Mouse (Mus musculus) neural tube, embryonic 14.5 days (tissue): Measurements from ENCODE around the gene Catsper3. TPM values are rescaled to one million over a fixed set of nuclear protein-coding genes. Genes with fewer than 3 reads are reported as not detected.

Experiments used
- ATAC-seq: fragments of 200-750 bp; cut with Nextera tagmentation; 2 replicates; pipeline ENCODE4 v1.8.0; 2017; ENCODE audit warnings: low read depth, mild to moderate bottlenecking, moderate TSS enrichment, moderate library complexity
- H3K27ac ChIP-seq: fragments of 300-500 bp; sonication (generic); 2 replicates; pipeline ENCODE4 v1.5.1; 2014; ENCODE audit warnings: low read depth, mild to moderate bottlenecking, control low read depth, low read length, moderate library complexity, mixed read lengths
- H3K27me3 ChIP-seq: fragments of 300-500 bp; sonication (generic); 2 replicates; pipeline ENCODE4 v1.6.1; 2014; ENCODE audit warnings: low read length; ENCODE audit not compliant: control insufficient read depth, insufficient read depth
- H3K36me3 ChIP-seq: fragments of 300-500 bp; sonication (generic); 2 replicates; pipeline ENCODE4 v1.6.1; 2014; ENCODE audit warnings: low read length, mixed read lengths; ENCODE audit not compliant: control insufficient read depth, insufficient read depth
- H3K4me1 ChIP-seq: fragments of 300-500 bp; sonication (generic); 2 replicates; pipeline ENCODE4 v1.6.1; 2014; ENCODE audit warnings: low read length; ENCODE audit not compliant: control insufficient read depth, insufficient read depth
- H3K4me2 ChIP-seq: fragments of 300-500 bp; sonication (generic); 2 replicates; pipeline ENCODE4 v1.6.1; 2014; ENCODE audit warnings: mild to moderate bottlenecking, low read depth, low read length, control low read depth
- H3K4me3 ChIP-seq: fragments of 300-500 bp; sonication (generic); 2 replicates; pipeline ENCODE4 v1.5.1; 2014; ENCODE audit warnings: low read depth, low read length, control low read depth, mixed read lengths
- H3K9ac ChIP-seq: fragments of 300-500 bp; sonication (generic); replicated peaks from 2 replicates; pipeline ENCODE4 v1.6.1; 2014; ENCODE audit warnings: low read depth, mild to moderate bottlenecking, control low read depth, low read length, mixed read lengths
- H3K9me3 ChIP-seq: fragments of 300-500 bp; sonication (generic); 2 replicates; pipeline ENCODE4 v1.6.1; 2016; ENCODE audit warnings: low read length; ENCODE audit not compliant: control insufficient read depth
- WGBS: fragments of 180-500 bp; shearing (Covaris S2); extraction: QIAGEN DNeasy Blood & Tissue Kit; methylation state at CpG from one replicate; pipeline ENCODE4 v1.1.7; 2014; 5-methylcytosine and 5-hydroxymethylcytosine counted together
- polyA plus RNA-seq: library from polyadenylated mRNA; unstranded; fragments of >200 nt; fragmentation: Nextera tagmentation; extraction: Ambion mirVana; gene quantifications from 2 replicates; pipeline ENCODE4 v1.2.1, GENCODE M21; 2014

Catsper3 gene
- polyA plus RNA-seq, 1 experiment from 2014 or later: not detected

DNA sequence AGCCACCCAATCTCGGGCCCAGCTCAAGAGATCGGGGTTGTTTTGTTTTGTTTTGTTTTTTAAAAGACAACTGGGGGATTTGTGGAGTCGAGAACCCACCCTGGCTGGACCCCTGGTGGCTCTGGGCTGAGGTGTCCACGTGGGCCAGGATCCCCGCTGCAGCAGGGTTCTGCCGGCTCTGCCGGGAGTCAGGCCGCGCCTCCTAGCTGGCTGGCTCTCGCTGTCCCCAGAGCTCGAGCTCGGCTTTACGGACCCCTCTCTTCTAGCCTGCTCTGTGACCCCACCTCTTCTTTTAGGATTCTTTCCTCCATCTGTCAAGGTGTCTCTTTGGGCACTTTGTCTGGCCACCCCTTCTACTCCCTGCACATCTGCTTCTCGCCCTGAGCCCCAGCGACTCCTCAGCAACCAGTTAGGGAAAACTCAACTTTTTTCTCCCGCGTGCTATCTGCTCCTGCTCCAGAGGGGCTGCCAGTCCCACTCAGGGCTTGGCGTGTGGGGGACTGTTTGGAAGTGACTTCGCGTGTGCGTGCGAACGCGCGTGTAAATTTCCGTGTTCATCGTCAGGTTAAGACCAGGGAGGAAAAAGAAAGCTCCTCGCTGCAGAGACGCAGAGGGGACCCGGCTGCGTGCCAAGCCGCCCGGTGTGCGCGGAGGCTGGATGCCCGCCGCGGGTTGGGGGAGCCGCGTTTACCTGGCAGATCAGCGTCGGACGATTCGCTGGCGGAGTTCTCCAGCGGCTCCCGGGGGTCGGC lies 45.9 kb downstream of the Catsper3 start:
- Histone ChIP-seq H3K9me3 (no peaks in the 10 kb centered on the region), H3K4me2 (no peak overlapping the region), H3K27me3 (peaks cover 59% of the 10 kb centered on the region), H3K4me1 (no peaks in the 10 kb centered on the region), H3K9ac (no peak overlapping the region), H3K36me3 (no peaks in the 10 kb centered on the region), H3K27ac (no peak overlapping the region), H3K4me3 (no peak overlapping the region)
- under 1% methylated on average over 48 of the region's 48 CpGs for WGBS
- no peak for ATAC-seq

DNA sequence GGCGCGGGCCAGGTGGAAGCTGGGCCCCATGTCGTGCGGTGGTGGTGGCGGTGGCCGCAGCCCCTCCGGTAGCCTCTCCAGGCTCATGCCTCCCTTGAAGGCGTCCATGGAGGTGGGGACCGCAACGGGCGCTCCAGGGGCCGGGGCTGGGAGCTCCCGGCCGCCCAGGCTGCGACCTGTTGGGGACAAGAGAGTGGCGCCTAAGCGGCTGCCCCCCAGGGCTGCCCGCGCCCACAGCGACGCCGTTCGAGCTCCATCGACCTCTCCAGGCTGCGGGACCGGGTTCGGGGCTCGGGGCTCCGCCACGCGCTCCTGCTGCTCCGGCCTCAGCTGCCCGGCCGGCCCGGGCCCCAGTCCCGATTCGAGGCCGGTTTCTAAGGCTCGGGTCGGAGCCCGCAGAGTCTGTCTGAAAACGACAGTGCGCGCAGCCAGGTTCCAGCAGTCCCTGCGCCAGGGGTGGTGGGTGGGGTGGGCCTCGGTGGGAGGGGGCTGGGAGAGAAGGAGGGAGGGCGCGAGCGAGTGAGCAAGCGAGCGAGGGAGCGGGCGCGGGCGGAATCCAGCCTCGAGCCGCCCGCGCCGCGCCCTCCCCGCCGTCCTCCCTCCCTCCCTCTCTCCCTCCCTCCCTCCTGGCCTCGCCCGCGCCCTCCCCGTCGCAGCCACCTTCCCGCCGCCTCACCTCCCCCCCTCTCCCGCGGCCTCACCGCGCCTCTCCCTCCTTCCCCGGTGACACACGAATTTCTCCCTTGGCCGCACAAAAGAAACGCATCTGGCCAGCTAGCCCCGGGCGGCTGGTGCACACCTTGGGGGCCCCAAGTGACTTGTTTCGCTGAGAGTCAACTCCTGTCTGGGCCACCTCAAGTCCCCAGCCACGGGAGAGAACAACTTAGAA lies 46.7 kb downstream of the Catsper3 start:
- Histone ChIP-seq H3K4me1 (0 out of 2 replicates have a peak, but pooled peaks cover 2% of the 10 kb centered on the region), H3K27ac (no peak overlapping the region), H3K4me2 (no peak overlapping the region), H3K27me3 (peaks cover 60% of the 10 kb centered on the region), H3K9me3 (no peaks in the 10 kb centered on the region), H3K9ac (no peak overlapping the region), H3K4me3 (no peak overlapping the region; the same call in 1 of the 2 replicates), H3K36me3 (no peaks in the 10 kb centered on the region)
- under 1% methylated on average over 61 of the region's 82 CpGs for WGBS
- ATAC-seq: no peak

DNA sequence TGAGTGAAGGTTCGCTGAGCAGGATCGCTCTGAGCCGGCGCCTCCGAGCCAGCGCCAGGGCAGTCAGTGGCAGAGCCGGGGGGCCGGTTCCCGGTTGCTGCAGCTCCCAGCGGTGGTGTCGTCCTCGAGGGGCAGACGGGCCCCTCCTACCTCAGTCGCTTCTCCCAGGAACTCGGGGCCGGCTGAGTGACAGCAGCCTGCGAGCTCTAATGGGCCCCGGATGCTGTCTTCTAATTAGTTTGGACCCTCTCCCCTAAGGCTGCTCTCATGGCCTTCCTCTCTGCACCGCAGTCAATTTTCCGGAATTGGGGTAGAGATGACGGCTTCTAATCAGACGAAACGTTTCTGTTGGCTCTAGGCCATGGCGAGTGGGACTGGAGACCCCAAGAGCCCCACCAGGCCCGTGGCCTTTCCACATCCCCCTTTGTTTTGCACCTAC lies 47.4 kb downstream of the Catsper3 start:
- Histone ChIP-seq H3K4me2 (no peak overlapping the region), H3K27me3 (peaks cover 60% of the 10 kb centered on the region), H3K9ac (no peak overlapping the region), H3K4me3 (no peak overlapping the region), H3K9me3 (no peaks in the 10 kb centered on the region), H3K4me1 (0 out of 2 replicates have a peak, but pooled peaks cover 3% of the 10 kb centered on the region), H3K36me3 (no peaks in the 10 kb centered on the region), H3K27ac (no peak overlapping the region)
- no peak for ATAC-seq
- under 1% methylated on average over 25 of the region's 25 CpGs for WGBS

DNA sequence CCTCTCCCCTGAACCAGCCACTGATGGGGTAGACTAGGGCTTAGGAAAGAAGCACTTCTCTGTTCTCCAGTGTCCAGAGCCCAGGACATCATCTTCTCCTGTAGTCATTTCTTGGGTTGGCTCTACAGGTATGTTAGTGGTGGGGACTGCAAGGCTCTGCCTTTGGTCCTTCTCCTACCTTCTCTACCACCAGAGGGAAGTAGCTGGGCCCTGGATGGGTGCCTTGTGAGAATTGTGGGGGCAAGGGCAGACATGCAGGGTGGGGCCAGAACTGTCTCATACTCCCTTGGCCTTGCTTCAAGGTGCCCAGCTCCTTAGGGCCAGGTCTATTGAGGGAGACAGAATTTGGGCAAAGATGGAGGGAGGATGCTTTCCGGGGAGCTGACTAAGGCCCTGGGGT lies 48.2 kb downstream of the Catsper3 start:
- no peak for ATAC-seq
- Histone ChIP-seq H3K4me1 (0 out of 2 replicates have a peak, but pooled peaks cover 3% of the 10 kb centered on the region), H3K27me3 (peaks cover 67% of the 10 kb centered on the region), H3K4me3 (no peak overlapping the region), H3K27ac (no peak overlapping the region), H3K36me3 (no peaks in the 10 kb centered on the region), H3K4me2 (no peak overlapping the region), H3K9ac (no peak overlapping the region), H3K9me3 (no peaks in the 10 kb centered on the region)
- WGBS: 28% methylated on average over 1 of the region's 1 CpGs

DNA sequence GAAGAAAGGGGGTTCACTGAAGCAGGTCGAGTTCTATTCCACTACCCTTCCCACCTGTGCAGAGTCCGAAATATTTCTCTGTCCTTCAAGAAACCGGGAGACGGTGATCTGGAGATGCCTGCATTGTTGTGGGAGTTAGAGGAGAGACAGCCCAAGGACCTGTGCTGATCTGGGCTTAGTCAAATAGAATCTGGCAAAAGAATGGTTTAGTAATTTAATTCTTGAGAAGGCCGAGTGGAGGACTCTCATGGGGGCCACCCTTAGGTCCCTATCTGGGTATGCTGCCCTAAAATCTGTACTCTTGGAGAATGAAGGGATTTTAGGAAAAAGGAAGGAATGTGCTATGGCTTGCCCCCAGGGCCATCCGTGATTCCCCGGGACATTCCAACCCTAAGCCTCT lies 49.6 kb downstream of the Catsper3 start:
- ATAC-seq: no peak
- H3K9me3 ChIP-seq: no peaks in the 10 kb centered on the region
- no peak overlapping the region for H3K9ac ChIP-seq
- WGBS: 5% methylated on average over 7 of the region's 7 CpGs
- no peak overlapping the region for H3K27ac ChIP-seq
- H3K27me3 ChIP-seq: peaks cover 67% of the 10 kb centered on the region
- no peak overlapping the region for H3K4me2 ChIP-seq
- H3K4me3 ChIP-seq: no peak overlapping the region
- 0 out of 2 replicates have a peak, but pooled peaks cover 3% of the 10 kb centered on the region for H3K4me1 ChIP-seq
- H3K36me3 ChIP-seq: no peaks in the 10 kb centered on the region

DNA sequence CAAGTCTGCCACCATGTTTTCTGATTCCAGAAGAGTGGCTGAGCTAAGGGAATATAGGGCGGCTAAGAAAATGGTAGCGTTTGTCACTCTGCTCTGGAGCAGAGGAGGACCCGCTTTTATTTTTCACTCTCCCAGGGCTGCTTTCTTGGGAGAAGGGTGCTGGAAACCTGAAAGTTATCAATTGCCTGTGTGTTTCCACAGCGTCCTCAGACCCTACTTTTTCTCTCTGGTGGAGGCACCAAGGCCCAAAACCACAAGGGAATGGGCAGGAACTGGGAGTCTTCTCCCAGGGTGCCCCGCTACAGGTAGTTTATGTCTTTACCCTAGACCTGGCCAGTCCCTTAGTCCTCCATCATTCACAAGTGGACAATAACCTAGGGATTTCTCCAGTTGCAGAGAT lies 50.3 kb downstream of the Catsper3 start:
- Histone ChIP-seq H3K9ac (no peak overlapping the region), H3K9me3 (no peaks in the 10 kb centered on the region), H3K4me1 (0 out of 2 replicates have a peak, but pooled peaks cover 3% of the 10 kb centered on the region), H3K4me2 (no peak overlapping the region), H3K27me3 (peaks cover 72% of the 10 kb centered on the region), H3K4me3 (no peak overlapping the region), H3K27ac (no peak overlapping the region), H3K36me3 (no peaks in the 10 kb centered on the region)
- no peak for ATAC-seq
- 4% methylated on average over 5 of the region's 5 CpGs for WGBS

DNA sequence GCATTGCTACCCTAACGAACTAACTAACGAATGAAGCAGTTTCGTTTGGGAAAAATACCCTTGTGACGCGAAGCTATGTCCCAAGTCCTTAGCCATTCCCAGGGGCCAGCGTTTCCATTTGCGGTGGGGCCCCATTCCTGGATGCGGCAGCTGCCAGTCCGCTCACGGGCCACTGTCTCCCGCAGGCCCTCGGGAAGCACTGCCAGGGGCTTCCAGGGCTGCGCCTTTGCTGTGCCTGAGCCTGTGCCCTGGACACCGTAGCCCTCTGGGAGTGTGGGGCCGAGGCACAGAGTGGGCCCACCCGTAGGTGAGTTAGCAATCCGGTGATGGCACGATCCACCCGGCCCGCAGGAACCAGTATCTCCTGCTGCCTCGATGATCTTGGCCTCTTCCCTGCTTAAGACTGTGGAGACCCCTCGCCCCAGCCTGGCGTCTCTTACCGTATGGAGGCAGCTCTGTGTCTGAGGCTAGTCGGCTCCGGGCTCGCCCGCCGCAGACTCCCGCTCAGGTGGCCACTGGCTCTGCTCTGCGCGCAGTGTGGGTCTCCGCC lies 51.3 kb downstream of the Catsper3 start:
- peak; percentile 41; the same call in 1 of the 2 replicates for ATAC-seq
- Histone ChIP-seq H3K27me3 (peaks cover 67% of the 10 kb centered on the region), H3K27ac (no peak overlapping the region), H3K4me3 (0 out of 2 replicates have a peak overlapping the region, but pooled peaks have one; percentile 3), H3K9ac (no peak overlapping the region), H3K36me3 (no peaks in the 10 kb centered on the region), H3K9me3 (no peaks in the 10 kb centered on the region), H3K4me1 (0 out of 2 replicates have a peak, but pooled peaks cover 3% of the 10 kb centered on the region), H3K4me2 (no peak overlapping the region)
- WGBS: under 1% methylated on average over 33 of the region's 33 CpGs

GRCm38 (mm10) chr13:55836142-55836625 lies 51.8 kb downstream of the Catsper3 start, which contains the start of gene Pitx1:
TSS of gene Pitx1 (minus strand) at chr13:55836192.
- no peak for ATAC-seq
- no peak within 1 kb of the TSS for H3K27ac ChIP-seq
- no peak within 1 kb of the TSS for H3K4me2 ChIP-seq
- H3K4me3 ChIP-seq: 0 out of 2 replicates have a peak within 1 kb of the TSS, but pooled peaks have one; percentile 3
- H3K9me3 ChIP-seq: no peaks in the 10 kb centered on the region
- peaks cover 69% of the 10 kb centered on the region for H3K27me3 ChIP-seq
- 0 out of 2 replicates have a peak, but pooled peaks cover 3% of the 10 kb centered on the region for H3K4me1 ChIP-seq
- WGBS: under 1% methylated on average over 24 of the region's 36 CpGs
- no peak within 1 kb of the TSS for H3K9ac ChIP-seq
- no peaks in the 10 kb centered on the region for H3K36me3 ChIP-seq
